Mouse (Mus musculus): Measurements from ENCODE around the gene Smyd1. TPM values are rescaled to one million over a fixed set of nuclear protein-coding genes. Genes with fewer than 3 reads are reported as not detected.
"Not testable (repeated sequence)": the region's sequence is repeated elsewhere in the genome, so short reads cannot be mapped to it uniquely, and the experiment has no call there.

Gene Smyd1
- polyA plus RNA-seq, 1 experiment from 2014 or later = 0.15 TPM

- DNase-seq (ENCODE audit: extremely low spot score, low spot score) = no peak
- H3K27me3 ChIP-seq (ENCODE audit: poor library complexity, severe bottlenecking) = no peaks in the 10 kb centered on the region
- WGBS = 90% methylated on average over 9 of the region's 9 CpGs
- H3K4me1 ChIP-seq = no peaks in the 10 kb centered on the region
- no peak overlapping the region for H3K27ac ChIP-seq
- H3K9me3 ChIP-seq = no peaks in the 10 kb centered on the region
- no peak overlapping the region for H3K4me3 ChIP-seq
- H3K36me3 ChIP-seq (replicated peaks) = no peaks in the 10 kb centered on the region
Observed at GRCm38 (mm10) chr6:71341179-71341578, 19.1 kb upstream of the Smyd1 start.

DNA sequence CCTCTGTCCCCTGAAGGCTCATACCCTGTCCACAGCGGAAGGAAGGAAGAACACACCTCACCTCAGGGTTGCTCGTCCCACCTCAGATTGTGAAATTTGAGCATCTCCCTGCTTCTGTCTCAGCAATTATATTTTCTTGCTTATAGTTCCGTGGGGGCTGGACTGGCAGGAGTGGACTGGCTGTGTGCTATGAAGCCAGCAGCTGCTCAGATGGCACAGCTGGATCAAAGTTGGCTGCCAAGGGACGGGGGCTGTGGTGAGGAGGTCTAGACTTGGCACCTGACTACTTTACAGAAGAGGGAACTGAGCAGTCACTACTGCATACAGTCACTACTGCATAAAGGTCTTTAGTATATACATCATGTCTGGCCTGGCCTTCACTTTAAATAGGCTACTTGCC, 17.3 kb upstream of the Smyd1 start:
- no peak for DNase-seq (ENCODE audit: extremely low spot score, low spot score)
- H3K27ac ChIP-seq = no peak overlapping the region
- no peaks in the 10 kb centered on the region for H3K4me1 ChIP-seq
- 86% methylated on average over 4 of the region's 4 CpGs for WGBS
- H3K9me3 ChIP-seq = no peaks in the 10 kb centered on the region
- H3K36me3 ChIP-seq (replicated peaks) = no peaks in the 10 kb centered on the region
- no peak overlapping the region for H3K4me3 ChIP-seq
- no peaks in the 10 kb centered on the region for H3K27me3 ChIP-seq (ENCODE audit: poor library complexity, severe bottlenecking)

GRCm38 (mm10) chr6:71338941-71339340, 16.9 kb upstream of the Smyd1 start:
- no peaks in the 10 kb centered on the region for H3K4me1 ChIP-seq
- DNase-seq (ENCODE audit: extremely low spot score, low spot score) = no peak
- no peaks in the 10 kb centered on the region for H3K36me3 ChIP-seq (replicated peaks)
- H3K4me3 ChIP-seq = no peak overlapping the region
- no peaks in the 10 kb centered on the region for H3K27me3 ChIP-seq (ENCODE audit: poor library complexity, severe bottlenecking)
- H3K27ac ChIP-seq = no peak overlapping the region
- no peaks in the 10 kb centered on the region for H3K9me3 ChIP-seq
- 89% methylated on average over 3 of the region's 3 CpGs for WGBS

DNA sequence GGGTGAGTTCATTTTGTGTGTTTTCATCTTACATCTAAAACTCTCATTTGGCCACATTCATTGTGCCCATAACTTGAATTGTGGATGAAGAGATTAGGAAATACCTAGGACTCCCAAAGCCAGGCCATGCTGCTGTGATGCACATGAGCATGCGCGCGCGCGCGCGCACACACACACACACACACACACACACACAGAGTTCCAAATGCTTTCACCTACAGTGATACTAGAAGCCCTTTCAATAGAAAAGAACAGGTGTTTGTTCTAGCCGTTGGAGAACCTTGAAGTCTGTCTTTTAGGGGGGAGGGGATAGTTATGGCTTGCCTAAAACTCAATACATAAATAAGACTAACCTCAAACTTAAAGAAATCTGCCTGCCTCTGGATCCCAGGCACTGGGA, 15.6 kb upstream of the Smyd1 start:
- Histone ChIP-seq H3K27ac (no peak overlapping the region), H3K27me3 (ENCODE audit: poor library complexity, severe bottlenecking) (no peaks in the 10 kb centered on the region), H3K9me3 (no peaks in the 10 kb centered on the region), H3K4me3 (no peak overlapping the region), H3K36me3 (replicated peaks) (no peaks in the 10 kb centered on the region), H3K4me1 (no peaks in the 10 kb centered on the region)
- no peak for DNase-seq (ENCODE audit: extremely low spot score, low spot score)
- 97% methylated on average over 8 of the region's 8 CpGs for WGBS

- DNase-seq (ENCODE audit: extremely low spot score, low spot score) = no peak
- 92% methylated on average over 11 of the region's 11 CpGs for WGBS
- H3K4me1 ChIP-seq = no peaks in the 10 kb centered on the region
- H3K4me3 ChIP-seq = no peak overlapping the region
- H3K9me3 ChIP-seq = no peaks in the 10 kb centered on the region
- H3K36me3 ChIP-seq (replicated peaks) = no peaks in the 10 kb centered on the region
- H3K27ac ChIP-seq = no peak overlapping the region
- no peaks in the 10 kb centered on the region for H3K27me3 ChIP-seq (ENCODE audit: poor library complexity, severe bottlenecking)
Observed at GRCm38 (mm10) chr6:71333578-71334273, 11.7 kb upstream of the Smyd1 start.

DNA sequence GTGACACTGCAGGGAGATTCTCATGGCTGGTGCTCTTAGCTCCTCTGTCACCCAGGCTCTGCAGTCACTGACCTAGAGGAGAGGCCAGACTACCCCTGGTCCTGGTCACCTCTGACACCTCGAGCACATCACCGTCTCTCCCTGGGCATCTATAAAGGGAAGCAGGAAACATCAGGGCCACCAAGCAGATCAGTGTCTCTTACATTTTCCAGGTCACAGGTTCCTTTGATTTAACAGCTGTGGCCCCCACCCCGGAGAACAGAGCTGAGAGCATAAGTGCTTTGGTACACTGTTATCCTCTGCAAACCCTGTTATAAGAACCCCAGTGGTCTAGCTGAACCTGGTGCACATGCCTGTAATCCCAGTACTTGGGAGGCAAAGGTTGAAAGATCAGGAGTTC, 11.0 kb upstream of the Smyd1 start:
- 75% methylated on average over 3 of the region's 3 CpGs for WGBS
- H3K9me3 ChIP-seq = no peaks in the 10 kb centered on the region
- no peaks in the 10 kb centered on the region for H3K27me3 ChIP-seq (ENCODE audit: poor library complexity, severe bottlenecking)
- no peak for DNase-seq (ENCODE audit: extremely low spot score, low spot score)
- H3K4me1 ChIP-seq = no peaks in the 10 kb centered on the region
- no peak overlapping the region for H3K4me3 ChIP-seq
- H3K27ac ChIP-seq = no peak overlapping the region
- no peaks in the 10 kb centered on the region for H3K36me3 ChIP-seq (replicated peaks)

DNA sequence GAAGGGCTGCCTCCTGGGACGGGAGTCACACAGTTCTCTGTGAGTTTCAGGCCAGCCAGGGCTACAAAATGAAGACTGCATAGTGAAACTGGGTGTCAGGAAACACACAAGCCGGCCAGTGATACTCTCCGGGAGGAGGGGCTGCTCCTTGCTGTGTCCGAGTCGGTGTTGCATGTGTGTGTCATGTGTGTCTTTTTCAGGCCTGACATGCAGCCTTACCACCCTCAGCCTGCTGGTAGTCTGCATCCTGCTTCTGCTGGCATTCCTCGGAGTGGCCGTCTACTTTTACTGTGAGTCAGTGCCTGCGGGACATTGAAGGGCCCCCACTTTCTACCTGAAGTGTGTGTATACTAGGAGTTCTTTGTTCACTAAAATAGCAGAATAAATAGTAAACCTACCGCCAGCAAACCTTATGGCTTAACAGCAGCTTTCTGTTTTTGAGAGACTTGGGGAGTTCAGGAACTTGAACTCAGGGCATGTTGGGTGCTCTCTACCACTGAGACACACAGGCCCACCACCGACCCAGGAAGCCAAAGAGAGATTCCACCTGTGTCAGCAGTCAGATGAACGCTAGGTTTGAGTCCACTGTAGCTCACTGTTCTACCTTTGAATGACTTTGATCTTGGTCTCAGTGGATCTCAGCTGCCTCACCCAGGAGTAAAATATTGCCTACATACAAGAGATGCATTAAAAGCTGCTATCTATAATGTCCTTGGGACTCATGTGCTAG, 10.4 kb upstream of the Smyd1 start:
- Histone ChIP-seq H3K4me1 (no peaks in the 10 kb centered on the region), H3K36me3 (replicated peaks) (no peaks in the 10 kb centered on the region), H3K27me3 (ENCODE audit: poor library complexity, severe bottlenecking) (no peaks in the 10 kb centered on the region), H3K4me3 (no peak overlapping the region), H3K9me3 (no peaks in the 10 kb centered on the region), H3K27ac (no peak overlapping the region)
- no peak for DNase-seq (ENCODE audit: extremely low spot score, low spot score)
- WGBS = 87% methylated on average over 11 of the region's 11 CpGs

- 91% methylated on average over 3 of the region's 4 CpGs for WGBS
- not testable (repeated sequence) for H3K27ac ChIP-seq; H3K4me3 ChIP-seq; DNase-seq (ENCODE audit: extremely low spot score, low spot score); H3K27me3 ChIP-seq (ENCODE audit: poor library complexity, severe bottlenecking); H3K36me3 ChIP-seq (replicated peaks); H3K9me3 ChIP-seq; H3K4me1 ChIP-seq
Observed at GRCm38 (mm10) chr6:71331491-71331890, 9.5 kb upstream of the Smyd1 start.

- 89% methylated on average over 7 of the region's 7 CpGs for WGBS
Observed at GRCm38 (mm10) chr6:71330486-71330885, 8.5 kb upstream of the Smyd1 start.

DNA sequence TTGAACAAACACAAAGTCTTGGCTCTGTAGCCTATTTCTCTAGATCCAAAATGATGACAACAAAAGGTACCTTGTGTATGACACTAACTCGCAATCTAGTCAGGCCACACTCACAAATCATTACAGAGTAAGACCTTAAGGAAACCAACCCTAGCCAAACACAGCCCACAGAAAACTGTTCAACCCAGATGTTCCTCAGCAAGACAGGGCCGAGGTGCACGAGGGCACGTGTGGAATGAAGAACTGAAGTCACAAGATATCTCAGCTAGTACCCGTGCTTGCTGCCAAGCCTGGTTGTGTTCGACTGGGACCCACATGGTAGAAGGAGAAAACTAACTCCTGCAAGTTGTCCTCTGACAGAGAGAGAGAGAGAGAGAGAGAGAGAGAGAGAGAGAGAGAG, 7.8 kb upstream of the Smyd1 start:
- Histone ChIP-seq H3K27ac (no peak overlapping the region), H3K4me3 (no peak overlapping the region), H3K4me1 (no peaks in the 10 kb centered on the region), H3K9me3 (no peaks in the 10 kb centered on the region), H3K36me3 (replicated peaks) (no peaks in the 10 kb centered on the region), H3K27me3 (ENCODE audit: poor library complexity, severe bottlenecking) (no peaks in the 10 kb centered on the region)
- DNase-seq (ENCODE audit: extremely low spot score, low spot score) = no peak
- 89% methylated on average over 6 of the region's 6 CpGs for WGBS

More at GRCm38 (mm10) chr6:71330486-71330885, 8.5 kb upstream of the Smyd1 start:
- Histone ChIP-seq H3K9me3 (no peaks in the 10 kb centered on the region), H3K4me1 (no peaks in the 10 kb centered on the region), H3K27ac (no peak overlapping the region), H3K36me3 (replicated peaks) (no peaks in the 10 kb centered on the region), H3K4me3 (no peak overlapping the region), H3K27me3 (ENCODE audit: poor library complexity, severe bottlenecking) (no peaks in the 10 kb centered on the region)
- no peak for DNase-seq (ENCODE audit: extremely low spot score, low spot score)

- no peak for DNase-seq (ENCODE audit: extremely low spot score, low spot score)
- no peaks in the 10 kb centered on the region for H3K27me3 ChIP-seq (ENCODE audit: poor library complexity, severe bottlenecking)
- H3K4me1 ChIP-seq = no peaks in the 10 kb centered on the region
- H3K27ac ChIP-seq = no peak overlapping the region
- WGBS = 89% methylated on average over 9 of the region's 9 CpGs
- H3K4me3 ChIP-seq = no peak overlapping the region
- H3K36me3 ChIP-seq (replicated peaks) = no peaks in the 10 kb centered on the region
- no peaks in the 10 kb centered on the region for H3K9me3 ChIP-seq
Observed at GRCm38 (mm10) chr6:71324816-71325215, 2.8 kb upstream of the Smyd1 start.

DNA sequence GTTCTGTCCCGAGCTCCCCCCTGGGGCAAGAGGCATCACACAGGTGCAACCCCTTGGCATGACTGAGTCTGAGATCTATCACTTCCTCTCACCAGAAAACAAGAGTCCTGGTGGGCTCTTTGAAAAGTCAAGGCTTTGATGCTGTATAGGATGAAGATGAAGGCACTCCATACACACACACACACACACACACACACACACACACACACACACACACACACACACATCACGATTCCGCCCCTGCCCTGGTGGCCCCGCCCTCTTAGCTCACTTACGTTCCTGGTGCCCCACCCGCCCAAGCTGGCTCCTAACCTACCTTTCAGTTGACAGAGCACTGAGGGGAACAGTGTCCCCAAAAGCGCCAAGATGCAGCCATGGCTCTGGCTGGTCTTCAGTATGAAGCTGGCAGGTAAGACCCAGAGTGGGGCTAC, 473 bp upstream of the Smyd1 start, which contains the start of gene Cd8b1:
TSS of gene Cd8b1 (plus strand) at position 298 of the 431 bp plus-strand sequence.
- no peak for DNase-seq (ENCODE audit: extremely low spot score, low spot score)
- no peaks in the 10 kb centered on the region for H3K4me1 ChIP-seq
- H3K27me3 ChIP-seq (ENCODE audit: poor library complexity, severe bottlenecking) = no peaks in the 10 kb centered on the region
- no peaks in the 10 kb centered on the region for H3K9me3 ChIP-seq
- no peak within 1 kb of the TSS for H3K27ac ChIP-seq
- H3K36me3 ChIP-seq (replicated peaks) = no peaks in the 10 kb centered on the region
- H3K4me3 ChIP-seq = no peak within 1 kb of the TSS
- WGBS = 86% methylated on average over 7 of the region's 7 CpGs

- Histone ChIP-seq H3K27ac (no peak overlapping the region), H3K27me3 (ENCODE audit: poor library complexity, severe bottlenecking) (no peaks in the 10 kb centered on the region), H3K4me1 (no peaks in the 10 kb centered on the region), H3K4me3 (no peak overlapping the region), H3K9me3 (no peaks in the 10 kb centered on the region), H3K36me3 (replicated peaks) (no peaks in the 10 kb centered on the region)
- no peak for DNase-seq (ENCODE audit: extremely low spot score, low spot score)
- 88% methylated on average over 8 of the region's 8 CpGs for WGBS
Observed at GRCm38 (mm10) chr6:71307486-71307885, 14.5 kb downstream of the Smyd1 start.
